Mouse (Mus musculus): ENCODE results near the gene Vps33a. TPM values are rescaled to one million over a fixed set of nuclear protein-coding genes. Genes with fewer than 3 reads are reported as not detected.

Vps33a gene
- polyA plus RNA-seq, 1 experiment from 2014 or later, result 25.0 TPM

DNA sequence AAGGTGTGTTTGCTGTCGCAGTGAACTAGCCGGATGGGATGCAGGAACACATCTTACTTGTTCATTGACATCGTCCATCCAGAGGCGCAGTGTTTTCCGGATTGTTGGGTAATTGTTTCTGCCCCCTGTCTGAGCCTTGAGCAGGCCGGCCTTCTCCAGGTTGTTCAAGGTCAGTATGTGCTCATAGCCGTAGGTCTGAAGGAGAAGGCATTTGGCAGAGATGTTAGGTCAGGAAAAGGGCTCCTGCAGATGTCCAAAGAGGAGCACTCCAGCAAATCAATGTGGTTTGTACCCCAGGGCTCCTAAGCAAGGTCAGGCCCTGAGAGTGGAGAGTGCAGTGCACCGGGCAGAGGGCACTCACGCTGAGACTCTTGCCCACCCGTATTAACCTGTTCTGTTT, 39.0 kb downstream of the Vps33a start:
- H3K4me3 ChIP-seq (replicated peaks; ENCODE audit: low read length), result no peak overlapping the region
- 92% methylated on average over 10 of the region's 10 CpGs for WGBS
- H3K4me2 ChIP-seq (ENCODE audit: low read depth, low read length), result no peak overlapping the region
- H3K27me3 ChIP-seq (ENCODE audit: control insufficient read depth, insufficient read depth, low read length), result no peaks in the 10 kb centered on the region
- no peak overlapping the region for H3K27ac ChIP-seq (ENCODE audit: low read length)
- H3K9me3 ChIP-seq (replicated peaks; ENCODE audit: control insufficient read depth, low read length), result no peaks in the 10 kb centered on the region
- no peak for ATAC-seq (ENCODE audit: insufficient read depth, low FRiP score)
- no peak overlapping the region for H3K9ac ChIP-seq (ENCODE audit: low read length)
- H3K4me1 ChIP-seq (ENCODE audit: control insufficient read depth, insufficient read depth, low read length), result no peaks in the 10 kb centered on the region
- no peaks in the 10 kb centered on the region for H3K36me3 ChIP-seq (ENCODE audit: control insufficient read depth, insufficient read depth, low read length)

DNA sequence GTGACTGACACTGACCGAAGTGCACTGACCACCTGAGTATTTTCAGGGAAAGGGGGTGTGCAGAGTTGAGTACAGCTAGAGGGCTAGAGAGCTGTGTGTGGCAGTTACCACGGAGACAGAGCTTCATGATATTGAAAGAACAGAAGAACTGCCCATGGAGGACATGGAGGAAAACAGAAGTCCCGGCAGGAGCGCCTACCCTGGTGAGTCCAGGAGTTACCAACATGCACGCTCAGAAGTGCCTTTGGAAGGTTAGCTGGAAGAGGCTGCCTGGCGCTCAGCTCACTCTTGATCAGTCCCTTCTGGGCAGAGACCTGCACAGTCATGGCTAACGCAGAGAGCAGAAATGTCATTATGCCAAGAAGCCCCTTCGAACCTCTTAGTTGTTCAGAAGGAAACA, 42.8 kb downstream of the Vps33a start:
- Histone ChIP-seq H3K9ac (ENCODE audit: low read length) (no peak overlapping the region), H3K27me3 (ENCODE audit: control insufficient read depth, insufficient read depth, low read length) (no peaks in the 10 kb centered on the region), H3K36me3 (ENCODE audit: control insufficient read depth, insufficient read depth, low read length) (no peaks in the 10 kb centered on the region), H3K27ac (ENCODE audit: low read length) (no peak overlapping the region), H3K4me3 (replicated peaks; ENCODE audit: low read length) (no peak overlapping the region), H3K4me2 (ENCODE audit: low read depth, low read length) (no peak overlapping the region), H3K4me1 (ENCODE audit: control insufficient read depth, insufficient read depth, low read length) (no peaks in the 10 kb centered on the region), H3K9me3 (replicated peaks; ENCODE audit: control insufficient read depth, low read length) (no peaks in the 10 kb centered on the region)
- 87% methylated on average over 8 of the region's 8 CpGs for WGBS
- ATAC-seq (ENCODE audit: insufficient read depth, low FRiP score), result no peak

DNA sequence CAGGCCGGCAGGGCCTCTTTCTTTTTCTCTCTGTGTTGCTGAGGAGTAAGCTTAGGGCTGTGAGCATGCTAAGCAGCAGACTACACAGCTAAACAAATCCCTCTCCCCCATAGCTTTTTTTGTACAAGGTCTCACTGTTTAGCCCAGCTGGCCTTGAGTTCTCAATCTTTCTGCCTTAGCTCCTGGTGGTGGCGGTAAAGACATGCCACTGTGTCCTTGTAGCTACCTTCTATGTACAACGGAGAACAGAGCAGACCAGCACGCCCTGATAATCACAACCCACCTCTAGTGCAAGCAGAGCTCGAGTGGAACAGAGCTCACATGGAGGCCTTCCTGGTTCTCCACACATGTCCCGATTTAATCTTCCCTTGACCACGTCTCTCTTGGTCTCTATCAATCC, 44.2 kb downstream of the Vps33a start:
- no peak for ATAC-seq (ENCODE audit: insufficient read depth, low FRiP score)
- Histone ChIP-seq H3K9me3 (replicated peaks; ENCODE audit: control insufficient read depth, low read length) (no peaks in the 10 kb centered on the region), H3K36me3 (ENCODE audit: control insufficient read depth, insufficient read depth, low read length) (no peaks in the 10 kb centered on the region), H3K27me3 (ENCODE audit: control insufficient read depth, insufficient read depth, low read length) (no peaks in the 10 kb centered on the region), H3K4me2 (ENCODE audit: low read depth, low read length) (no peak overlapping the region), H3K27ac (ENCODE audit: low read length) (no peak overlapping the region), H3K9ac (ENCODE audit: low read length) (no peak overlapping the region), H3K4me3 (replicated peaks; ENCODE audit: low read length) (no peak overlapping the region), H3K4me1 (ENCODE audit: control insufficient read depth, insufficient read depth, low read length) (peaks cover 4% of the 10 kb centered on the region)
- 73% methylated on average over 7 of the region's 7 CpGs for WGBS

DNA sequence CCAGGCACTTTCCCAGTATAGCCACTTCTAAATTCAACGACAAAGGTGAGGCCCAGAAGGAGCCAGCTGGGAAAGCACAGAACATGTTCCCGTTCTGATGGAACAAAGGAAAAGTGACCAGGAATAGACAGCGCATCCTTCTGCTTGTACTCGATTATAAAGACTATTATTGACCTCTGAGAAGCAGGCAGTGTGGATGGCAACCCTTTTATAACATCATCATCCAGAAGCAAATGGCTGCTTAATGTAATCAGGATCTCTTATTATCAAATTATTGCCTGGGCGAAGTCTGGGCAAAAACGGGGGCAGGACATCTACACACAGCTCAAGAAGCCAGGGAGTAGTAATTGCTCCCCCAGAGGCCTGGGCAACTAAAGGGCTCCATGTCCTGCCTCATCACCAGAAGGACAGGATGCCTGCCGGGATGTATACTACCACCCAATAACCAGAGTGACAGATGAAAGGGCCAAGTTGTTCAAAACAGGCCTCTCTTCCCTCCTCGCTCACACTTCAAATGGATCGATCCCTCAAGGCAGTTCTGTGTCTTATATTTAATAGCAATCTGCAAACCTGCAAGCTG, 46.8 kb downstream of the Vps33a start:
- 86% methylated on average over 9 of the region's 9 CpGs for WGBS
- Histone ChIP-seq H3K4me2 (ENCODE audit: low read depth, low read length) (no peak overlapping the region), H3K36me3 (ENCODE audit: control insufficient read depth, insufficient read depth, low read length) (no peaks in the 10 kb centered on the region), H3K9me3 (replicated peaks; ENCODE audit: control insufficient read depth, low read length) (no peaks in the 10 kb centered on the region), H3K4me3 (replicated peaks; ENCODE audit: low read length) (no peak overlapping the region), H3K27ac (ENCODE audit: low read length) (no peak overlapping the region), H3K27me3 (ENCODE audit: control insufficient read depth, insufficient read depth, low read length) (no peaks in the 10 kb centered on the region), H3K4me1 (ENCODE audit: control insufficient read depth, insufficient read depth, low read length) (peaks cover 11% of the 10 kb centered on the region), H3K9ac (ENCODE audit: low read length) (no peak overlapping the region)
- no peak for ATAC-seq (ENCODE audit: insufficient read depth, low FRiP score)

DNA sequence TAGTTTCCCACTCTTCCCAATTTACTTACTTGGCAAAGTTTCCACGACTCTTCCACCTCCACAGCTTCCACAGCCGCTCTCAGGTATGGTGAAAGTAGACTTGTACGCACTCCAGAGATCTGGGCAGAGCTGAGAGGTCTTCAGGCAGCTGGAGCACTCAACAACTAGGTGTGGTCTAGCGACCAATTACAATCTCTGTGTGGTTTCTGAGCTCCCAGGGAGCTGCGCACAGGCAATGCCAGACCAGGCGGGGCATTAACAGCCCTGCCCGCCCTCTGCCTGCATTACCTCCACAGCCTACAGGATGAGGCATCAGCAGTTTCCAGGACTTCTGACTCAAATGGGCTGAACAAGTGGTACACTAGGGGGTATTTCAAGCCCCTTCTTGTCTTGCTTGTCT, 47.6 kb downstream of the Vps33a start, which contains the start of gene Gm49027:
Gene Gm49027, minus strand, starts transcription at position 208 of the 400 bp plus-strand sequence.
- no peak for ATAC-seq (ENCODE audit: insufficient read depth, low FRiP score)
- no peak within 1 kb of the TSS for H3K27ac ChIP-seq (ENCODE audit: low read length)
- peak within 1 kb of the TSS; percentile 61 for H3K4me2 ChIP-seq (ENCODE audit: low read depth, low read length)
- peak within 1 kb of the TSS; percentile 90 for H3K4me3 ChIP-seq (replicated peaks; ENCODE audit: low read length)
- no peaks in the 10 kb centered on the region for H3K9me3 ChIP-seq (replicated peaks; ENCODE audit: control insufficient read depth, low read length)
- peaks cover 11% of the 10 kb centered on the region for H3K4me1 ChIP-seq (ENCODE audit: control insufficient read depth, insufficient read depth, low read length)
- H3K27me3 ChIP-seq (ENCODE audit: control insufficient read depth, insufficient read depth, low read length), result no peaks in the 10 kb centered on the region
- H3K36me3 ChIP-seq (ENCODE audit: control insufficient read depth, insufficient read depth, low read length), result no peaks in the 10 kb centered on the region
- 0 out of 2 replicates have a peak within 1 kb of the TSS, but pooled peaks have one; percentile 57 for H3K9ac ChIP-seq (ENCODE audit: low read length)
- 79% methylated on average over 7 of the region's 7 CpGs for WGBS

DNA sequence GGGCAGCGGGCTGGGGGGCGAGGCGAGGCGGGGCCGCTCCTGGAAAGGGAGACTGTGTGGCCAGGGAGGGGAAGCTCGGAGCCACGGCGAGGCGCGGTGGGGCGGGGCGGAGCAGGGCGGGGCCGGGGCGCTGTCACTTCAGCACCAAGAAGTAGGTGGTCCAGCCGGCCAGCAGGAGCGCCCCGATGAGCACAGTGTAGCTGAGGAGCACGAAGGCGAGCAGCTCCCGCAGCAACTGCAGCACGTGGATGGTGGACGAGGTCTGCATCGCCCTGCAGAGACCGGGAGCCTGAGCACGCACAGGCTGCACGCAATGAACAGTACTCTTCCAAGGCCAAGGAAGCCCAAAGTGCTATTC, 48.5 kb downstream of the Vps33a start:
- Histone ChIP-seq H3K9me3 (replicated peaks; ENCODE audit: control insufficient read depth, low read length) (no peaks in the 10 kb centered on the region), H3K9ac (ENCODE audit: low read length) (peak overlapping the region; percentile 57), H3K27ac (ENCODE audit: low read length) (no peak overlapping the region), H3K27me3 (ENCODE audit: control insufficient read depth, insufficient read depth, low read length) (no peaks in the 10 kb centered on the region), H3K4me1 (ENCODE audit: control insufficient read depth, insufficient read depth, low read length) (peaks cover 11% of the 10 kb centered on the region), H3K36me3 (ENCODE audit: control insufficient read depth, insufficient read depth, low read length) (no peaks in the 10 kb centered on the region), H3K4me3 (replicated peaks; ENCODE audit: low read length) (peak overlapping the region; percentile 90), H3K4me2 (ENCODE audit: low read depth, low read length) (peak overlapping the region; percentile 61)
- ATAC-seq (ENCODE audit: insufficient read depth, low FRiP score), result peak; percentile 94
- WGBS, result under 1% methylated on average over 27 of the region's 27 CpGs

DNA sequence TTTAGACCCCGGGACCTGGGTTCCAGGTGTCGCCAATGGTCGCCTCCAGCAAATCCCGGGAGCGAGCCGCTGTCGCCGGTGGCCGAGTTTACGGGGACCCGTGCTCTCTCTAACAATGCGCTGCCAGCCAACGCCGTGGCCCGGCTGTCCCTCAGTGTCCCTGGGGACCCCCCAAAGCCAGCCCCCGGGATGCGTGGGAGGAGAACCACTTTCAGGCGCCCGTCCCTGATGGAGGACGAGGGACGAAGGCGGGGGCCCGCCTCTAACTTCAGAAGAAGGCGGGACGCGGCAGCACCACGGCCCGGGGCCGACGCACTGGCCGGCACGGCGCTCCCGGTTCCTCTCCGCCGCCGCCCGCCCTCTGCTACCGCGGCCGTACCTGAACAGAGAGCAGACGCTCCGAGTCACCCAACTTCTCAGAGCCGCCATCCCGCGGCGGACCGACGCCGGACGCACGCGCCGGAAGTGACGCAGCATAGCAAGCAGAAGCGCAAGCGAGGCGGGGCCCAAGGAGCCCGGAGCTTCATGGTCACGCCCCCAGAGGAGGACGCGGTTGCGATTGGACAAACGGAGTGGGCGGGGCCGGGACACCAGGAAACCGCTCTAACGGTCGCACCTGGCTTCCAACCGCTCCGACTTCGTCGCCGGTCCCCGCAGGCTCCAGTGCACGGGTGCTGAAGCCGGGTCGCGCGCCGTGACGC, 49.0 kb downstream of the Vps33a start, which contains the start of gene Diablo:
Gene Diablo, minus strand, starts transcription at position 485 of the 701 bp plus-strand sequence.
- H3K36me3 ChIP-seq (ENCODE audit: control insufficient read depth, insufficient read depth, low read length), result no peaks in the 10 kb centered on the region
- no peak within 1 kb of the TSS for H3K27ac ChIP-seq (ENCODE audit: low read length)

DNA sequence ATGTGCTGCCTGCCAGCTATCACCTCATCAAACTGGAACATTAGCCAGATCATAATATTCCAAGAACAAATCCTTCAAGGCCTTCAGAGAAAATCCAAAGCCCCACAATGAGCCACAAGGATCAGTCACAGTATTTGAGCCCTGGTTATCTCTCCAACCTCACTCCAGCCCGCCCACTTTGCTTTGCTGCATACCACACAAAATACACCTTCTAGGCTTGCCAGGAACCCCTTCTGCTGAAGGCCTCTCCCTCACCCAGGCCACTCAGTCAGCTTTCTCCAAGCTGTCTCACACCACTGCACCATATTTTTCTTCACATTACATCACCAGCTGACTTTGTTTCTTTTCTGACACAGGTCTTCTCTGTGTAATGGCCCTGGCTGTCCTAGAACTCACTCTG, 50.7 kb downstream of the Vps33a start:
- Histone ChIP-seq H3K4me2 (ENCODE audit: low read depth, low read length) (no peak overlapping the region), H3K4me1 (ENCODE audit: control insufficient read depth, insufficient read depth, low read length) (peaks cover 11% of the 10 kb centered on the region), H3K27me3 (ENCODE audit: control insufficient read depth, insufficient read depth, low read length) (no peaks in the 10 kb centered on the region), H3K27ac (ENCODE audit: low read length) (no peak overlapping the region), H3K4me3 (replicated peaks; ENCODE audit: low read length) (no peak overlapping the region), H3K9me3 (replicated peaks; ENCODE audit: control insufficient read depth, low read length) (no peaks in the 10 kb centered on the region), H3K9ac (ENCODE audit: low read length) (no peak overlapping the region), H3K36me3 (ENCODE audit: control insufficient read depth, insufficient read depth, low read length) (no peaks in the 10 kb centered on the region; the same call in 1 of the 2 replicates)
- no peak for ATAC-seq (ENCODE audit: insufficient read depth, low FRiP score)
- WGBS, result 70% methylated on average over 1 of the region's 1 CpGs

More for the DNA sequence above, 49.0 kb downstream of the Vps33a start, which contains the start of gene Diablo:
- ATAC-seq (ENCODE audit: insufficient read depth, low FRiP score), result peak; percentile 98
- Histone ChIP-seq H3K9me3 (replicated peaks; ENCODE audit: control insufficient read depth, low read length) (no peaks in the 10 kb centered on the region), H3K4me3 (replicated peaks; ENCODE audit: low read length) (peak within 1 kb of the TSS; percentile 90), H3K4me2 (ENCODE audit: low read depth, low read length) (peak within 1 kb of the TSS; percentile 84), H3K4me1 (ENCODE audit: control insufficient read depth, insufficient read depth, low read length) (peaks cover 11% of the 10 kb centered on the region), H3K9ac (ENCODE audit: low read length) (peak within 1 kb of the TSS; percentile 88), H3K27me3 (ENCODE audit: control insufficient read depth, insufficient read depth, low read length) (no peaks in the 10 kb centered on the region)
- WGBS, result under 1% methylated on average over 82 of the region's 82 CpGs

DNA sequence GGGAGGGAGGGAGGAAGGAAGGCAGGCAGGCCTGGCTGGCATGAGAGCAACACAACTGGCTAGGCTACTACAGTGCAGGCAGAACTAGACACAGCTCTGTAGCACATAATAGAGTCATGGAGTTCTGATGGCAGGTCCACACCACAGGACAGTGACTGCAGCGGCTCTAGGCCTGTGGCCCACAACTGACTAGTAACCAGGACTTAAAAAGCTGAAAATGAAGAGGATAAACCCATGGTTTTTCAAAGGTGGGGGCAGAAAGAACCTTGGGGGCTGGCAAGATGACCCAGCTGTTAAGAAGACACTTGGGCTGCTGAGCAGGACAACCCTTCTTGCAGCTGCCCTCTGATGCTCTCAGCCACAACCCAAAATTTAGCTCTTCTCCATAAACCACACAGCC, 51.2 kb downstream of the Vps33a start:
- 89% methylated on average over 1 of the region's 1 CpGs for WGBS
- Histone ChIP-seq H3K36me3 (ENCODE audit: control insufficient read depth, insufficient read depth, low read length) (no peaks in the 10 kb centered on the region; the same call in 1 of the 2 replicates), H3K9me3 (replicated peaks; ENCODE audit: control insufficient read depth, low read length) (no peaks in the 10 kb centered on the region), H3K27me3 (ENCODE audit: control insufficient read depth, insufficient read depth, low read length) (no peaks in the 10 kb centered on the region), H3K9ac (ENCODE audit: low read length) (no peak overlapping the region), H3K27ac (ENCODE audit: low read length) (no peak overlapping the region), H3K4me2 (ENCODE audit: low read depth, low read length) (no peak overlapping the region), H3K4me3 (replicated peaks; ENCODE audit: low read length) (no peak overlapping the region), H3K4me1 (ENCODE audit: control insufficient read depth, insufficient read depth, low read length) (peaks cover 11% of the 10 kb centered on the region)
- ATAC-seq (ENCODE audit: insufficient read depth, low FRiP score), result no peak
